ENCODE assay signal across 7 mouse cellular contexts in the genomic region with DNA sequence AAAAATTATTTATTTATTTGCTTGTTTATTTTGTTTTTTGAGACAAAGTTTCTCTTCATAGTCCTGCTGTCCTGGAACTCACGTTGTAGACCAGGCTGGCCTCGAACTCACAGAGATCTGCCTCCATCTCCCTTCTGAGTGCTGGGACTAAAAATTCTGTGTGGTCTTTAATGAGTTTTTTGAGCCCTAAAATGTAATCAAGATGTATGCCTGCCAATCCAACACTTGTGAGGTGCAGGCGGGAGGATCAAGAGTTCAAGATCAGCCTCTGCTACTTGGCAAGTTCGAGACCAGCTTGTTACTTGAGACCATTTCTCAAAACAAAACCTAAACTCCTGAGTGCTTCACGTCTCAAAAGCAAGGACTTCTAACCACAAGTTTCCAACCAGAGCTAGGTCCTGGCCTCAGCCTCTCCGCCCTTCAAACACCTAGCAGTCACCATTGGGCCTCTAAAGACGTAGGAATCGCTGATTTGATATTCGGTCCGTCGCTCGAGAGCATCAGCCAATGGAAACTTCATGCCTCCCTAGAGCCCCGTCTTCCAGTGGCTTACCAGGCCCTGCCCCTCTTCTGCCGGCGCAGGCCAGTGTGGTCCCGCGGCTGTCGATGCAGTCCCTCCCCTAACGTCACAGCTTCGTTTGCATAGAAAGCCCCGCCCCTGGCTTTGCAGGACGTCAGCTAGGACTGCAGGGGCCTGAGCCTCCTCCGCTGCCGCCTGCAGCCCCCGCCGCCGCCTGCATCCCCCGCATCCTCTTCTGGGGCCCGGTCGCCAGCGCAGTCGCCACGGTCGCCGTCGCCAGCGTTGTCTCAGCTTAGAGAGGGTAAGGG. TPM values are rescaled to one million over a fixed set of nuclear protein-coding genes. Genes with fewer than 3 reads are reported as not detected.
A peak's percentile ranks its signal among the peaks of the same experiment; 100 is the strongest.
DNase-seq lines count a peak whose midpoint lies in the region; ATAC-seq lines count a peak whose summit lies in the region.

A gene (plus strand): TSS at position 637 of the 828 bp plus-strand sequence.

- WGBS in intestine, embryonic 15.5 days, result 8% methylated on average over 37 of the region's 37 CpGs
- 9% methylated on average over 37 of the region's 37 CpGs for WGBS in midbrain, embryonic 10.5 days

- DNase-seq in adrenal gland, adult 18-20 months (ENCODE audit: low spot score in 2 of 2), result peak; percentile 83 to 86
- peak; percentile 99 for DNase-seq in embryo, embryonic 11 days
- DNase-seq in gastrocnemius, postnatal 36 days, result peak; percentile 90 to 95
- peak; percentile 96 to 99 for DNase-seq in left cerebral cortex, postnatal 25 days (ENCODE audit: low spot score in 2 of 2)
- peak; percentile 97 for DNase-seq in midbrain, embryonic 10.5 days (ENCODE audit: low spot score)
- peak; percentile 90 for DNase-seq in right cerebral cortex, postnatal 4 days

- H3K27ac ChIP-seq in intestine, embryonic 15.5 days, result peak within 1 kb of the TSS; percentile 86
- H3K27ac ChIP-seq in midbrain, embryonic 10.5 days (replicated peaks), result peak within 1 kb of the TSS; percentile 84

- peak within 1 kb of the TSS; percentile 62 for H3K9ac ChIP-seq in intestine, embryonic 15.5 days

- intact Hi-C loops in gastrocnemius, postnatal 36 days (cut with DNase I), result no loop called here
- intact Hi-C loops in left cerebral cortex, postnatal 25 days (cut with DNase I), result loop anchor here (2.0 to 10.0 kb wide), 4 partner anchors 23 to 209 kb away; a partner anchor contains a TSS

- peaks cover 36% of the 10 kb centered on the region for H3K4me1 ChIP-seq in intestine, embryonic 15.5 days (replicated peaks)
- peaks cover 40% of the 10 kb centered on the region for H3K4me1 ChIP-seq in midbrain, embryonic 10.5 days

- peak within 1 kb of the TSS; percentile 59 for H3K4me3 ChIP-seq in intestine, embryonic 15.5 days (replicated peaks)
- peak within 1 kb of the TSS; percentile 78 for H3K4me3 ChIP-seq in midbrain, embryonic 10.5 days

- no peaks in the 10 kb centered on the region for H3K9me3 ChIP-seq in intestine, embryonic 15.5 days
- no peaks in the 10 kb centered on the region for H3K9me3 ChIP-seq in midbrain, embryonic 10.5 days (replicated peaks)

- H3K36me3 ChIP-seq in intestine, embryonic 15.5 days, result peaks cover 14% of the 10 kb centered on the region
- peaks cover 24% of the 10 kb centered on the region for H3K36me3 ChIP-seq in midbrain, embryonic 10.5 days

- 0 out of 2 replicates have a peak, but pooled peaks cover under 1% of the 10 kb centered on the region for H3K27me3 ChIP-seq in intestine, embryonic 15.5 days (replicated peaks)
- H3K27me3 ChIP-seq in midbrain, embryonic 10.5 days (ENCODE audit: low read depth, poor library complexity, severe bottlenecking), result peaks cover 26% of the 10 kb centered on the region

- peak within 1 kb of the TSS; percentile 85 for H3K4me2 ChIP-seq in intestine, embryonic 15.5 days (replicated peaks)

- ATAC-seq in intestine, embryonic 15.5 days, result peak; percentile 97

RNA-seq across cellular contexts. Expression of the gene that starts here (rescaled TPM):
- total RNA-seq in adrenal gland, adult 18-20 months (2021), result 10 to 100 TPM; 52.4 to 60.4 TPM
- total RNA-seq in gastrocnemius, postnatal 36 days (2021), result 10 to 100 TPM; 36.8 to 37.3 TPM
- 24.0 and 26.0 TPM in 2 replicates for polyA plus RNA-seq in intestine, embryonic 15.5 days (2015; fragmentation: Nextera tagmentation; extraction: Ambion mirVana)
- total RNA-seq in left cerebral cortex, postnatal 25 days (2021), result 100 to 1,000 TPM; 830 to 904 TPM
- 17.2 and 40.7 TPM in 2 replicates for polyA plus RNA-seq in midbrain, embryonic 10.5 days (2016; fragmentation: Nextera tagmentation; extraction: Ambion mirVana)

Comparison
In these comparisons a context has a peak if more than half of its experiments do, and no peak if none do; other contexts are left out.
1. Peak in every context shown above with its lines: DNase-seq, ATAC-seq, H3K4me3 ChIP-seq and H3K27ac ChIP-seq.
2. RNA of the gene that starts here (total RNA-seq): 830 to 904 TPM in left cerebral cortex, postnatal 25 days; 52.4 to 60.4 TPM in adrenal gland, adult 18-20 months and 36.8 to 37.3 TPM in gastrocnemius, postnatal 36 days; every median in the first group is over 10 times any median in the second.